In the genomic region with DNA sequence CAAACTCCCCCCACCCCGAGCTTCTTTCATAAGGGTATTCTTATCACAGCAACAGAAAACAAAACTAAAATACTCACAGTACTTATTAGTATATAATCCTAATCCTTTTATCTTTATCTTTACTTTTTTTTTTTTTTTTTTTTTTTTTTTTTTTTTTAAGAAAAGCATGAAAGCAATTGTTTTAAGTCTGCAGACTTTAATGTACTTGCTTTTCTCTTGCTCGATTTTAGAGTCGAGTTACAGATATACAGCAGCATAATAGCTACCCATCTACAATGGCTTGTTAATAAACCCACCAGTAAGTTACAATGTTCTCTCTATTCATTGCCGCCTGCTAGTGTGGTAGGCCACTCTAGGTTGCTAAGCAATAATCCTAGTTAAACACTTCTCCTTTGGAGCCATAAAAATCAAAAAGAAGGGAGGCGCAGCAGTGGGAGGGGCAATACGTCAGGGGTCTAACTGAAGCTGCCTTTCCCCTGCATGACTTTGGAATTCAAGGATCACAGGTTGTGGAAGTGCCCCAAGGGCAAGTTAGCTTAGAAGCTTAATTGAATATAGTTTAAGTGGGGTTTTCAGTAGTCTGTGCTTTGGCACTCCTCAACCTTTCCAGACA, we compare ENCODE assay signal across 12 mouse cellular contexts. TPM values are rescaled to one million over a fixed set of nuclear protein-coding genes. Genes with fewer than 3 reads are reported as not detected.
DNase-seq lines count a peak whose midpoint lies in the region; ATAC-seq and TF ChIP-seq lines count a peak whose summit lies in the region.
"Had no signal": no experiment of that assay in that cellular context is flagged by ENCODE, and none has a peak within 500 bp of the region (broad histone marks: within the 10 kb centered on the region; RNA-seq: fewer than 3 reads in every experiment).

No protein-coding gene starts in this region.

- H3K36me3 ChIP-seq in lung, embryonic 16.5 days (ENCODE audit: control insufficient read depth, insufficient read depth, low read length), result no peaks in the 10 kb centered on the region
- H3K36me3 ChIP-seq in embryonic facial prominence, embryonic 14.5 days (ENCODE audit: control insufficient read depth, insufficient read depth, low read length), result no peaks in the 10 kb centered on the region
- no peaks in the 10 kb centered on the region for H3K36me3 ChIP-seq in kidney, embryonic 16.5 days (ENCODE audit: insufficient read depth, low read length)
- H3K36me3 ChIP-seq in midbrain, postnatal 0 days (ENCODE audit: insufficient read depth, low read length), result no peaks in the 10 kb centered on the region
- H3K36me3 ChIP-seq: embryonic facial prominence, embryonic 12.5 days had no signal

- no peaks in the 10 kb centered on the region for H3K27me3 ChIP-seq in lung, embryonic 16.5 days (ENCODE audit: control insufficient read depth, insufficient read depth, low read depth, low read length)
- no peaks in the 10 kb centered on the region for H3K27me3 ChIP-seq in embryonic facial prominence, embryonic 14.5 days (replicated peaks; ENCODE audit: control insufficient read depth, insufficient read depth, low read length)
- H3K27me3 ChIP-seq in kidney, embryonic 16.5 days (ENCODE audit: insufficient read depth, low read length), result no peaks in the 10 kb centered on the region
- H3K27me3 ChIP-seq in midbrain, postnatal 0 days (ENCODE audit: insufficient read depth, low read length), result peaks cover 7% of the 10 kb centered on the region; the same call in 1 of the 2 replicates
- H3K27me3 ChIP-seq: embryonic facial prominence, embryonic 12.5 days had no signal

- ATAC-seq in lung, embryonic 16.5 days (ENCODE audit: low read depth), result peak; percentile 74
- ATAC-seq in embryonic facial prominence, embryonic 14.5 days (ENCODE audit: low read depth), result no peak
- ATAC-seq in kidney, embryonic 16.5 days (ENCODE audit: low FRiP score, low TSS enrichment), result peak; percentile 42
- ATAC-seq in midbrain, postnatal 0 days (ENCODE audit: low FRiP score), result no peak
- no peak for ATAC-seq in erythroblast, adult 5-6 weeks (replicated peaks; ENCODE audit: low FRiP score, poor library complexity, severe bottlenecking)

- WGBS in lung, embryonic 16.5 days, result 44% methylated on average over 6 of the region's 6 CpGs
- WGBS in embryonic facial prominence, embryonic 14.5 days, result 49% methylated on average over 6 of the region's 6 CpGs
- 29% methylated on average over 6 of the region's 6 CpGs for WGBS in kidney, embryonic 16.5 days
- WGBS in midbrain, postnatal 0 days, result 11% methylated on average over 6 of the region's 6 CpGs

- H3K4me2 ChIP-seq in lung, embryonic 16.5 days (ENCODE audit: low read depth, low read length), result no peak overlapping the region
- no peak overlapping the region for H3K4me2 ChIP-seq in embryonic facial prominence, embryonic 14.5 days (ENCODE audit: low read depth, low read length)
- no peak overlapping the region for H3K4me2 ChIP-seq in kidney, embryonic 16.5 days (replicated peaks; ENCODE audit: low read depth, low read length)
- no peak overlapping the region for H3K4me2 ChIP-seq in midbrain, postnatal 0 days (ENCODE audit: low read depth, low read length, poor library complexity, severe bottlenecking)
- H3K4me2 ChIP-seq: embryonic facial prominence, embryonic 12.5 days had no signal

- no peak overlapping the region for H3K9ac ChIP-seq in lung, embryonic 16.5 days (ENCODE audit: low read length)
- H3K9ac ChIP-seq in embryonic facial prominence, embryonic 14.5 days (ENCODE audit: low read depth, low read length), result no peak overlapping the region
- no peak overlapping the region for H3K9ac ChIP-seq in kidney, embryonic 16.5 days (replicated peaks; ENCODE audit: low read length)
- H3K9ac ChIP-seq in midbrain, postnatal 0 days (replicated peaks; ENCODE audit: low read length, poor library complexity, severe bottlenecking), result no peak overlapping the region
- H3K9ac ChIP-seq: embryonic facial prominence, embryonic 12.5 days had no signal

- H3K9me3 ChIP-seq in lung, embryonic 16.5 days (ENCODE audit: control insufficient read depth, low read length), result no peaks in the 10 kb centered on the region
- H3K9me3 ChIP-seq in embryonic facial prominence, embryonic 14.5 days (ENCODE audit: control insufficient read depth, low read length), result no peaks in the 10 kb centered on the region
- H3K9me3 ChIP-seq in kidney, embryonic 16.5 days (ENCODE audit: low read length), result no peaks in the 10 kb centered on the region
- H3K9me3 ChIP-seq in midbrain, postnatal 0 days (ENCODE audit: low read length), result no peaks in the 10 kb centered on the region
- H3K9me3 ChIP-seq: embryonic facial prominence, embryonic 12.5 days had no signal

- peaks cover 8% of the 10 kb centered on the region; the same call in 1 of the 2 replicates for H3K4me1 ChIP-seq in lung, embryonic 16.5 days (replicated peaks; ENCODE audit: control insufficient read depth, insufficient read depth, low read length)
- H3K4me1 ChIP-seq in embryonic facial prominence, embryonic 14.5 days (ENCODE audit: control insufficient read depth, insufficient read depth, low read length), result no peaks in the 10 kb centered on the region
- peaks cover 19% of the 10 kb centered on the region for H3K4me1 ChIP-seq in kidney, embryonic 16.5 days (ENCODE audit: insufficient read depth, low read length)
- H3K4me1 ChIP-seq in midbrain, postnatal 0 days (ENCODE audit: insufficient read depth, low read length), result no peaks in the 10 kb centered on the region

- H3K27ac ChIP-seq in lung, embryonic 16.5 days (ENCODE audit: low read length), result no peak overlapping the region
- H3K27ac ChIP-seq in embryonic facial prominence, embryonic 14.5 days (replicated peaks; ENCODE audit: low read depth, low read length), result no peak overlapping the region
- H3K27ac ChIP-seq in kidney, embryonic 16.5 days (ENCODE audit: low read length), result 0 out of 2 replicates have a peak overlapping the region, but pooled peaks have one; percentile 34
- H3K27ac ChIP-seq in midbrain, postnatal 0 days (ENCODE audit: low read depth, low read length), result no peak overlapping the region
- H3K27ac ChIP-seq: embryonic facial prominence, embryonic 12.5 days had no signal

- no peak for DNase-seq in lung, postnatal 10 days
- peak; percentile 37 for DNase-seq in embryonic facial prominence, embryonic 14.5 days (ENCODE audit: low spot score)
- peak; percentile 10 for DNase-seq in midbrain, postnatal 0 days (ENCODE audit: low spot score)
- DNase-seq in right cerebral cortex, adult 18-20 months, result no peak
- DNase-seq: gastrocnemius, postnatal 25 days; right cerebral cortex, postnatal 25 days; thymus, postnatal 14 days had no signal

- no peak overlapping the region for H3K4me3 ChIP-seq in lung, embryonic 16.5 days (ENCODE audit: low read length)
- no peak overlapping the region for H3K4me3 ChIP-seq in embryonic facial prominence, embryonic 14.5 days (ENCODE audit: low read depth, low read length)
- no peak overlapping the region for H3K4me3 ChIP-seq in kidney, embryonic 16.5 days (ENCODE audit: low read length)
- no peak overlapping the region for H3K4me3 ChIP-seq in midbrain, postnatal 0 days (ENCODE audit: low read depth, low read length)
- H3K4me3 ChIP-seq: embryonic facial prominence, embryonic 12.5 days had no signal

- no peak for TF ChIP-seq CTCF in midbrain, postnatal 0 days (IDR thresholded peaks at IDR 0.05)

RNA-seq across cellular contexts. Expression of a gene that starts 5.3 kb away (rescaled TPM):
- polyA plus RNA-seq in lung, embryonic 16.5 days (2015; fragmentation: Nextera tagmentation; extraction: Ambion mirVana), result 0.21 and 0.73 TPM in 2 replicates
- 0.20 and 0.50 TPM in 2 replicates for polyA plus RNA-seq in embryonic facial prominence, embryonic 14.5 days (2014; fragmentation: Nextera tagmentation; extraction: Ambion mirVana)
- polyA plus RNA-seq in kidney, embryonic 16.5 days (2015; fragmentation: Nextera tagmentation; extraction: Ambion mirVana), result 0.09 and 0.37 TPM in 2 replicates
- 0.44 and 1.3 TPM in 2 replicates for total RNA-seq in midbrain, postnatal 0 days (2014; rRNA removed)
- polyA plus RNA-seq in midbrain, postnatal 0 days (2015; fragmentation: Nextera tagmentation; extraction: Ambion mirVana), result 0.51 and 0.65 TPM in 2 replicates
- total RNA-seq in erythroblast, adult 5-6 weeks (2015; ENCODE audit: low replicate concordance), result not detected in 2 replicates
- 1.3 and 1.8 TPM in 2 replicates for total RNA-seq in erythroblast, adult 5-6 weeks (2017; ENCODE audit: low replicate concordance)
- polyA plus RNA-seq: liver, adult 2 months had no signal

RNA-seq across cellular contexts. Expression of a gene that starts 22.0 kb away (rescaled TPM):
- polyA plus RNA-seq in lung, embryonic 16.5 days (2015; fragmentation: Nextera tagmentation; extraction: Ambion mirVana), result 14.5 and 15.6 TPM in 2 replicates
- polyA plus RNA-seq in embryonic facial prominence, embryonic 14.5 days (2014; fragmentation: Nextera tagmentation; extraction: Ambion mirVana), result 11.3 and 11.9 TPM in 2 replicates
- polyA plus RNA-seq in kidney, embryonic 16.5 days (2015; fragmentation: Nextera tagmentation; extraction: Ambion mirVana), result 7.4 and 9.4 TPM in 2 replicates
- total RNA-seq in midbrain, postnatal 0 days (2014; rRNA removed), result 43.2 and 49.1 TPM in 2 replicates
- polyA plus RNA-seq in midbrain, postnatal 0 days (2015; fragmentation: Nextera tagmentation; extraction: Ambion mirVana), result 12.1 and 14.5 TPM in 2 replicates
- 10.8 and 16.7 TPM in 2 replicates for total RNA-seq in erythroblast, adult 5-6 weeks (2015; ENCODE audit: low replicate concordance)
- total RNA-seq in erythroblast, adult 5-6 weeks (2017; ENCODE audit: low replicate concordance), result 10.9 and 20.6 TPM in 2 replicates

Comparison
In these comparisons a context has a peak if more than half of its experiments do, and no peak if none do; other contexts are left out.
1. ATAC-seq: peak in lung, embryonic 16.5 days (single experiment) and kidney, embryonic 16.5 days (single experiment); none in embryonic facial prominence, embryonic 14.5 days (single experiment), midbrain, postnatal 0 days (single experiment) and erythroblast, adult 5-6 weeks (single experiment).
2. DNase-seq: peak in embryonic facial prominence, embryonic 14.5 days (single experiment) and midbrain, postnatal 0 days (single experiment); none in lung, postnatal 10 days (single experiment) and right cerebral cortex, adult 18-20 months (single experiment).